Mouse (Mus musculus): Measurements from ENCODE around the gene Cotl1.

- TF ChIP-seq CTCF (IDR thresholded peaks at IDR 0.05; ENCODE audit: borderline replicate concordance, control insufficient read depth, extremely low read depth, insufficient read depth, low read length, poor library complexity) = no peak
- TF ChIP-seq POLR2A (IDR thresholded peaks at IDR 0.05; ENCODE audit: control insufficient read depth, extremely low read depth, insufficient read depth, low read length, poor library complexity) = no peak
Observed at GRCm38 (mm10) chr8:119805275-119805674, 35.1 kb downstream of the Cotl1 start.

Data from thymus, adult 2 months (tissue).